Mouse (Mus musculus) heart, embryonic 10.5 days (tissue): Measurements from ENCODE around the gene Atp6v1f. TPM values are rescaled to one million over a fixed set of nuclear protein-coding genes. Genes with fewer than 3 reads are reported as not detected.

ENCODE experiments used
- DNase-seq: peaks from one replicate; pipeline ENCODE4 v3.0.0-alpha.2; 2017; ENCODE audit warnings: low spot score
- H3K27ac ChIP-seq: fragments of 300-500 bp; sonication (generic); 2 replicates; pipeline ENCODE4 v1.5.1; 2016; ENCODE audit warnings: mild to moderate bottlenecking
- H3K27me3 ChIP-seq: fragments of 300-500 bp; sonication (generic); 2 replicates; pipeline ENCODE4 v1.6.1; 2016; ENCODE audit warnings: mild to moderate bottlenecking; ENCODE audit not compliant: poor library complexity, insufficient read depth, severe bottlenecking
- H3K36me3 ChIP-seq: fragments of 300-500 bp; sonication (generic); 2 replicates; pipeline ENCODE4 v1.6.1; 2016; ENCODE audit warnings: mild to moderate bottlenecking, moderate library complexity
- H3K4me1 ChIP-seq: fragments of 300-500 bp; sonication (generic); 2 replicates; pipeline ENCODE4 v1.6.1; 2016; ENCODE audit warnings: mild to moderate bottlenecking
- H3K4me3 ChIP-seq: fragments of 300-500 bp; sonication (generic); 2 replicates; pipeline ENCODE4 v1.5.1; 2016; ENCODE audit warnings: mild to moderate bottlenecking, moderate library complexity
- H3K9me3 ChIP-seq: fragments of 300-500 bp; sonication (generic); 2 replicates; pipeline ENCODE4 v1.6.1; 2016; ENCODE audit warnings: mild to moderate bottlenecking, moderate library complexity
- WGBS: fragments of 180-500 bp; shearing (Covaris S2); methylation state at CpG from one replicate; pipeline ENCODE4 v1.1.7; 2016; 5-methylcytosine and 5-hydroxymethylcytosine counted together
- polyA plus RNA-seq: library from polyadenylated mRNA; unstranded; fragments of >200 nt; fragmentation: Nextera tagmentation; extraction: Ambion mirVana; gene quantifications from 2 replicates; pipeline ENCODE4 v1.2.1, GENCODE M21; 2016

Atp6v1f gene
- polyA plus RNA-seq, 1 experiment from 2014 or later = 228 TPM

- Histone ChIP-seq H3K27me3 (peaks cover 28% of the 10 kb centered on the region), H3K27ac (peak overlapping the region; percentile 93), H3K4me1 (peaks cover 70% of the 10 kb centered on the region), H3K4me3 (peak overlapping the region; percentile 74), H3K9me3 (no peaks in the 10 kb centered on the region), H3K36me3 (peaks cover 28% of the 10 kb centered on the region)
- WGBS = 2% methylated on average over 13 of the region's 13 CpGs
- peak; percentile 88 for DNase-seq
Observed at GRCm38 (mm10) chr6:29434911-29435691, 32.4 kb upstream of the Atp6v1f start.

DNA sequence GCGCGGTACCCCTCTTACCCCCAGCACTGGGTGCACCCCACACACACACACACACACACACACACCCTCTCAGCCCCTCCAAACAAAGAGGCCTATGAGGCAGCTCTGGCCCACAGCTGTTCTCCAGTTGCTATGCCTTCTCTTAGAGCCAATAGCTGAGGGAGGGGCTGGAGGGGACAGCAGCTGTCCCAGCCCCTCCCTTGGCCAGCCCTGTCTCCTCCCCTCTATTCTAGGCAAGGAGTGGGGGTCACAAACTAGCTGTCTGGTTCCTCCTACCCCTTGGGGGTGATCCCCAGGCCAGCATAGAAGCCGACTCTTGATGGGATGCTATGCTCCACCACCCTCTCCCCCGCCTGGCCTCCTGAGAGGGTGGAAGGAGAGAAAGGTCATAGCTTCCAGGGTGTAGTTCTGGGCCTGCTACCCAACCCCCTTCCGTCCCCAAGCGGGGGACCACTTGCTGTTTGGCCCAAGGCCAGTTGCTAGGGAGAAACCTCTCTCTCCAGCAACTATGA is 31.5 kb upstream of the Atp6v1f start:
- H3K36me3 ChIP-seq = peaks cover 37% of the 10 kb centered on the region
- H3K27me3 ChIP-seq = peaks cover 22% of the 10 kb centered on the region
- H3K4me3 ChIP-seq = peak overlapping the region; percentile 74
- no peaks in the 10 kb centered on the region for H3K9me3 ChIP-seq
- DNase-seq = no peak
- peaks cover 64% of the 10 kb centered on the region for H3K4me1 ChIP-seq
- WGBS = 1% methylated on average over 6 of the region's 6 CpGs
- peak overlapping the region; percentile 93 for H3K27ac ChIP-seq

DNA sequence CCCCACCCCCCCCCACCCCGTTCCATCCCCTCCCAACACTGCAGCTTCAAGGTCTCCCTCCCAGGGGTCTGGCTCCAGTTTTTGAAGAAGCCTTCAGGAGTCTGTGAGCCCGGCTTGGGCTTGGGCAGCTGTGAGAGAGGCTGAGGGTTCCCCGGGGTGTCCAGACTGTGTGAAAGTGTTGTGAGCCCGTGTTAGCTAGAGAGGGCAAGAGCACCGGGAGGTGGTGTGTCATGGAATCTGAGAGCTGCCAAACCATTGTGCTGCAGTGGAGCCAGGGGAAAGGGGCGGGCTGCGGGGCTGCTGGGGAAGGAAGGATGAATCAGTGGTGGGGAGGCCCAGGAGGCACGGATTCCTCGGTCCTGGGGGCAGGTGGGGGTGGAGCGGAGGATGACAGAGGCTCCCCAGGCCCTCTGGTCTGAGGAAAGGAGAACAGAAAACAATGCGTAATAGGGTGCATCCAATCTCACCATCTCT is 31.0 kb upstream of the Atp6v1f start:
- no peaks in the 10 kb centered on the region for H3K9me3 ChIP-seq

DNA sequence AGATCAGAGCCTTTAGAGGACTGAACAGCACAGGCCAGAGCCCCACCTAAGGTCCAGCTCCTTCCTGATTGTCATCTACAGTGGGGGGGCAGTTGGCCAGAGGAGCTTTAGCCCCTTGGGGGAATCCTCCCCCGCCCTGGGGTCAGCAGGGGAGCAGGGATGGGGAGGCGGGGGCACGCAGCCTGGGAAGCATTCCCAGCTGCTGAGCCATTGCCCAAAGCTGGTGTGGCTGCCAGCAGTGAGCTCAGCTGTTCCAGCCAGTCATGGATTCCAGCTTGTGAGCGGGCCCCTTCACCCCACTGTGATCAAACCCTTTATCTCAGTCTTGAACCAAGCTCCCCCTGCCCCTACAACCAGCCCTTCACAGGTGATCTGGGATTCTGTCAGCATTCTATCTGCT is 28.3 kb upstream of the Atp6v1f start:
- no peaks in the 10 kb centered on the region for H3K9me3 ChIP-seq
- WGBS = 77% methylated on average over 4 of the region's 4 CpGs
- no peak overlapping the region for H3K27ac ChIP-seq
- no peak overlapping the region for H3K4me3 ChIP-seq
- peaks cover 70% of the 10 kb centered on the region for H3K36me3 ChIP-seq
- no peak for DNase-seq
- peaks cover 34% of the 10 kb centered on the region for H3K4me1 ChIP-seq
- H3K27me3 ChIP-seq = peaks cover 2% of the 10 kb centered on the region

More for the DNA sequence above, 31.0 kb upstream of the Atp6v1f start:
- Histone ChIP-seq H3K27ac (peak overlapping the region; percentile 93), H3K36me3 (peaks cover 42% of the 10 kb centered on the region), H3K27me3 (peaks cover 21% of the 10 kb centered on the region), H3K4me3 (peak overlapping the region; percentile 74), H3K4me1 (peaks cover 59% of the 10 kb centered on the region)
- WGBS = 6% methylated on average over 11 of the region's 11 CpGs
- DNase-seq = no peak

- WGBS = 82% methylated on average over 6 of the region's 6 CpGs
Observed at GRCm38 (mm10) chr6:29439789-29440188, 27.7 kb upstream of the Atp6v1f start.

GRCm38 (mm10) chr6:29444773-29445172 is 22.7 kb upstream of the Atp6v1f start:
- peaks cover 3% of the 10 kb centered on the region; the same call in 1 of the 2 replicates for H3K4me1 ChIP-seq
- H3K9me3 ChIP-seq = no peaks in the 10 kb centered on the region
- DNase-seq = no peak
- WGBS = 72% methylated on average over 11 of the region's 11 CpGs
- no peak overlapping the region for H3K4me3 ChIP-seq
- H3K36me3 ChIP-seq = peaks cover 99% of the 10 kb centered on the region
- H3K27me3 ChIP-seq = no peaks in the 10 kb centered on the region
- no peak overlapping the region for H3K27ac ChIP-seq

More at GRCm38 (mm10) chr6:29439789-29440188, 27.7 kb upstream of the Atp6v1f start:
- H3K27me3 ChIP-seq = no peaks in the 10 kb centered on the region
- H3K4me3 ChIP-seq = no peak overlapping the region
- H3K9me3 ChIP-seq = no peaks in the 10 kb centered on the region
- H3K36me3 ChIP-seq = peaks cover 75% of the 10 kb centered on the region
- peaks cover 29% of the 10 kb centered on the region for H3K4me1 ChIP-seq
- no peak overlapping the region for H3K27ac ChIP-seq
- no peak for DNase-seq

- H3K27me3 ChIP-seq = no peaks in the 10 kb centered on the region
- peaks cover 99% of the 10 kb centered on the region for H3K36me3 ChIP-seq
- 91% methylated on average over 7 of the region's 7 CpGs for WGBS
- no peaks in the 10 kb centered on the region for H3K9me3 ChIP-seq
- H3K27ac ChIP-seq = no peak overlapping the region
- H3K4me3 ChIP-seq = no peak overlapping the region
- peaks cover 2% of the 10 kb centered on the region; the same call in 1 of the 2 replicates for H3K4me1 ChIP-seq
- no peak for DNase-seq
Observed at GRCm38 (mm10) chr6:29445354-29445753, 22.2 kb upstream of the Atp6v1f start.

DNA sequence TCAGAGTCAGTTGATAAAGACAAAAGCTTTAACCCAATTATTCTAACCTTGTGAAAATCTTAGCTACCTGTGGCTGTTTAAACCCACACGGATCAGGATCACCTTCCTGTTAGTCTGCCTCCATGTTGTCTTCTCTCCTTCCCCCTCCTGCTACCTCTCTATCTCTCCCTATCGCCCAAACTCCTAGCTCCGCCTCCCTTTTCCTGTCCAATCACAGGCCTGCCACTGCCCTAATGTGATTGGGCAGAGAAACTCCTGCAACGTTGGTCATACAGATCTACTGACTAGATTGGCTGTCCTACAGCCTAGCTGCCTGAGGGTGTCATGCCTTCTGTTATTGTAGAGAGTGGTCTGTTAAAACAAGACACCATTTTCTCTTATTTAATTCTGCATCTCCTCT is 17.7 kb upstream of the Atp6v1f start:
- H3K27me3 ChIP-seq = no peaks in the 10 kb centered on the region
- 36% methylated on average over 4 of the region's 4 CpGs for WGBS
- peaks cover 98% of the 10 kb centered on the region for H3K36me3 ChIP-seq
- no peaks in the 10 kb centered on the region for H3K9me3 ChIP-seq
- H3K27ac ChIP-seq = no peak overlapping the region
- DNase-seq = no peak
- H3K4me1 ChIP-seq = no peaks in the 10 kb centered on the region
- no peak overlapping the region for H3K4me3 ChIP-seq

DNA sequence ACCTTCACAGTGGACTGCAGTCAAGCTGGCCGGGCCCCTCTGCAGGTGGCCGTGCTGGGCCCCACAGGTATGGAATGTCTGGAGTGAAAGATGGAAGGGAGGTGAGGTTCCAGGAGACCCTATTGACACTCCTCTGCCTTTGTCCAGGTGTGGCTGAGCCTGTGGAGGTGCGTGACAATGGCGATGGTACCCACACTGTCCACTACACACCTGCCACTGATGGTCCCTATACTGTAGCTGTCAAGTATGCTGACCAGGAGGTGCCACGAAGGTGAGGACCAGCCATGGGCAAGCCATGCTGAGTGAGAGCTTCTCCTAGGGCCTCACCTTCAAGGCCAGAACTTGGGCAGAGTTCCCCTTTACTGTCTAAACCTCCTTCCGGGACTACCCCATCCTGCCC is 16.9 kb upstream of the Atp6v1f start:
- H3K27me3 ChIP-seq = no peaks in the 10 kb centered on the region
- no peak overlapping the region for H3K27ac ChIP-seq
- no peak overlapping the region for H3K4me3 ChIP-seq
- no peak for DNase-seq
- no peaks in the 10 kb centered on the region for H3K9me3 ChIP-seq
- H3K4me1 ChIP-seq = no peaks in the 10 kb centered on the region
- WGBS = 97% methylated on average over 6 of the region's 6 CpGs
- peaks cover 98% of the 10 kb centered on the region for H3K36me3 ChIP-seq

GRCm38 (mm10) chr6:29461502-29461901 is 6.0 kb upstream of the Atp6v1f start:
- H3K36me3 ChIP-seq = peaks cover 50% of the 10 kb centered on the region
- 58% methylated on average over 7 of the region's 7 CpGs for WGBS

GRCm38 (mm10) chr6:29463388-29463787 is 4.1 kb upstream of the Atp6v1f start:
- Histone ChIP-seq H3K9me3 (no peaks in the 10 kb centered on the region), H3K4me1 (peaks cover 2% of the 10 kb centered on the region), H3K27me3 (no peaks in the 10 kb centered on the region), H3K36me3 (peaks cover 31% of the 10 kb centered on the region), H3K27ac (no peak overlapping the region), H3K4me3 (no peak overlapping the region)
- no peak for DNase-seq
- 64% methylated on average over 3 of the region's 3 CpGs for WGBS

More at GRCm38 (mm10) chr6:29461502-29461901, 6.0 kb upstream of the Atp6v1f start:
- DNase-seq = no peak
- Histone ChIP-seq H3K4me3 (no peak overlapping the region), H3K27me3 (no peaks in the 10 kb centered on the region), H3K9me3 (no peaks in the 10 kb centered on the region), H3K4me1 (no peaks in the 10 kb centered on the region), H3K27ac (no peak overlapping the region)

GRCm38 (mm10) chr6:29468851-29469250 is 1.3 kb downstream of the Atp6v1f start:
- no peak for DNase-seq
- no peaks in the 10 kb centered on the region for H3K9me3 ChIP-seq
- H3K4me3 ChIP-seq = peak overlapping the region; percentile 81
- 86% methylated on average over 3 of the region's 3 CpGs for WGBS
- no peaks in the 10 kb centered on the region; the same call in 1 of the 2 replicates for H3K27me3 ChIP-seq
- peaks cover 17% of the 10 kb centered on the region for H3K4me1 ChIP-seq
- peaks cover 25% of the 10 kb centered on the region for H3K36me3 ChIP-seq
- H3K27ac ChIP-seq = peak overlapping the region; percentile 86; the same call in 1 of the 2 replicates

- Histone ChIP-seq H3K36me3 (peaks cover 25% of the 10 kb centered on the region), H3K4me3 (no peak within 1 kb of the TSS), H3K4me1 (peaks cover 31% of the 10 kb centered on the region), H3K9me3 (no peaks in the 10 kb centered on the region), H3K27ac (no peak within 1 kb of the TSS), H3K27me3 (no peaks in the 10 kb centered on the region; the same call in 1 of the 2 replicates)
- 95% methylated on average over 4 of the region's 4 CpGs for WGBS
- DNase-seq = no peak
Observed at GRCm38 (mm10) chr6:29471137-29471536, 3.6 kb downstream of the Atp6v1f start, which contains the start of gene Atp6v1fnb. Gene Atp6v1fnb (plus strand): TSS chr6:29471437.
